Comparison of ENCODE assay signal across 10 mouse cellular contexts in genomic region chr9:71660540-71660939, GRCm38 (mm10).
A peak's percentile ranks its signal among the peaks of the same experiment; 100 is the strongest.
DNase-seq lines count a peak whose midpoint lies in the region; ATAC-seq lines count a peak whose summit lies in the region.
"Had no signal": no experiment of that assay in that cellular context is flagged by ENCODE, and none has a peak within 500 bp of the region (broad histone marks: within the 10 kb centered on the region; RNA-seq: fewer than 3 reads in every experiment).

No protein-coding gene starts in this region.

- peak overlapping the region; percentile 71 for H3K27ac ChIP-seq in midbrain, embryonic 10.5 days (replicated peaks)
- H3K27ac ChIP-seq in midbrain, embryonic 13.5 days = no peak overlapping the region; the same call in 1 of the 2 replicates
- peak overlapping the region; percentile 36; the same call in 1 of the 2 replicates for H3K27ac ChIP-seq in intestine, embryonic 15.5 days
- H3K27ac ChIP-seq in stomach, embryonic 15.5 days = peak overlapping the region; percentile 49
- H3K27ac ChIP-seq in forebrain, embryonic 16.5 days (ENCODE audit: low read length) = no peak overlapping the region

- peaks cover 35% of the 10 kb centered on the region for H3K4me1 ChIP-seq in midbrain, embryonic 10.5 days
- 0 out of 2 replicates have a peak, but pooled peaks cover 7% of the 10 kb centered on the region for H3K4me1 ChIP-seq in midbrain, embryonic 13.5 days (replicated peaks)
- peaks cover 18% of the 10 kb centered on the region for H3K4me1 ChIP-seq in intestine, embryonic 15.5 days (replicated peaks)
- H3K4me1 ChIP-seq in stomach, embryonic 15.5 days = peaks cover 20% of the 10 kb centered on the region
- H3K4me1 ChIP-seq in forebrain, embryonic 16.5 days (replicated peaks; ENCODE audit: control insufficient read depth, insufficient read depth, low read length) = no peaks in the 10 kb centered on the region

- 0 out of 2 replicates have a peak, but pooled peaks cover 2% of the 10 kb centered on the region for H3K36me3 ChIP-seq in midbrain, embryonic 10.5 days
- no peaks in the 10 kb centered on the region for H3K36me3 ChIP-seq in midbrain, embryonic 13.5 days
- H3K36me3 ChIP-seq in intestine, embryonic 15.5 days = no peaks in the 10 kb centered on the region
- no peaks in the 10 kb centered on the region for H3K36me3 ChIP-seq in stomach, embryonic 15.5 days
- no peaks in the 10 kb centered on the region for H3K36me3 ChIP-seq in forebrain, embryonic 16.5 days (ENCODE audit: control insufficient read depth, insufficient read depth)

- H3K4me2 ChIP-seq in midbrain, embryonic 13.5 days (replicated peaks) = no peak overlapping the region
- H3K4me2 ChIP-seq in intestine, embryonic 15.5 days (replicated peaks) = no peak overlapping the region
- no peak overlapping the region for H3K4me2 ChIP-seq in stomach, embryonic 15.5 days
- no peak overlapping the region for H3K4me2 ChIP-seq in forebrain, embryonic 16.5 days (ENCODE audit: low read length)

- WGBS in midbrain, embryonic 10.5 days = 68% methylated on average over 9 of the region's 9 CpGs
- 64% methylated on average over 9 of the region's 9 CpGs for WGBS in midbrain, embryonic 13.5 days
- WGBS in intestine, embryonic 15.5 days = 24% methylated on average over 9 of the region's 9 CpGs
- 31% methylated on average over 9 of the region's 9 CpGs for WGBS in stomach, embryonic 15.5 days
- 66% methylated on average over 9 of the region's 9 CpGs for WGBS in forebrain, embryonic 16.5 days

- H3K9me3 ChIP-seq in midbrain, embryonic 10.5 days (replicated peaks) = peaks cover 3% of the 10 kb centered on the region; the same call in 1 of the 2 replicates
- H3K9me3 ChIP-seq in midbrain, embryonic 13.5 days = no peaks in the 10 kb centered on the region
- no peaks in the 10 kb centered on the region for H3K9me3 ChIP-seq in intestine, embryonic 15.5 days
- no peaks in the 10 kb centered on the region for H3K9me3 ChIP-seq in stomach, embryonic 15.5 days
- H3K9me3 ChIP-seq in forebrain, embryonic 16.5 days (ENCODE audit: control insufficient read depth, low read length) = no peaks in the 10 kb centered on the region

- peak; percentile 37 for DNase-seq in midbrain, embryonic 10.5 days (ENCODE audit: low spot score)
- peak; percentile 65 for DNase-seq in fibroblast of lung, adult 2 months (ENCODE audit: low read depth)
- DNase-seq in layer of hippocampus, adult 9-11 months = no peak
- DNase-seq in adrenal gland, postnatal 36 days = no peak

- H3K4me3 ChIP-seq in midbrain, embryonic 10.5 days = no peak overlapping the region
- H3K4me3 ChIP-seq in midbrain, embryonic 13.5 days (replicated peaks) = no peak overlapping the region
- no peak overlapping the region for H3K4me3 ChIP-seq in intestine, embryonic 15.5 days (replicated peaks)
- no peak overlapping the region for H3K4me3 ChIP-seq in stomach, embryonic 15.5 days (replicated peaks)
- H3K4me3 ChIP-seq in forebrain, embryonic 16.5 days (replicated peaks; ENCODE audit: low read length) = no peak overlapping the region
- H3K4me3 ChIP-seq: megakaryocyte, embryonic 14.5 days had no signal

- H3K27me3 ChIP-seq in midbrain, embryonic 10.5 days (ENCODE audit: low read depth, poor library complexity, severe bottlenecking) = no peaks in the 10 kb centered on the region
- no peaks in the 10 kb centered on the region for H3K27me3 ChIP-seq in midbrain, embryonic 13.5 days
- no peaks in the 10 kb centered on the region for H3K27me3 ChIP-seq in intestine, embryonic 15.5 days (replicated peaks)
- H3K27me3 ChIP-seq in stomach, embryonic 15.5 days (replicated peaks) = no peaks in the 10 kb centered on the region
- H3K27me3 ChIP-seq in forebrain, embryonic 16.5 days (replicated peaks; ENCODE audit: control insufficient read depth, insufficient read depth, low read length) = no peaks in the 10 kb centered on the region
- H3K27me3 ChIP-seq: Patski had no signal

- no peak overlapping the region for H3K9ac ChIP-seq in midbrain, embryonic 13.5 days (replicated peaks)
- H3K9ac ChIP-seq in intestine, embryonic 15.5 days = no peak overlapping the region
- H3K9ac ChIP-seq in stomach, embryonic 15.5 days = no peak overlapping the region
- no peak overlapping the region for H3K9ac ChIP-seq in forebrain, embryonic 16.5 days (replicated peaks; ENCODE audit: low read depth, low read length)

- no peak for ATAC-seq in midbrain, embryonic 13.5 days
- ATAC-seq in intestine, embryonic 15.5 days = peak; percentile 75
- 0 out of 2 replicates have a peak, but pooled peaks have one; percentile 61 for ATAC-seq in stomach, embryonic 15.5 days (ENCODE audit: insufficient read depth, low FRiP score, low read depth)
- ATAC-seq in forebrain, embryonic 16.5 days = no peak
- ATAC-seq: Patski had no signal

Comparison
In these comparisons a context has a peak if more than half of its experiments do, and no peak if none do; other contexts are left out.
1. H3K27ac ChIP-seq: peak in midbrain, embryonic 10.5 days (single experiment), intestine, embryonic 15.5 days (single experiment) and stomach, embryonic 15.5 days (single experiment); none in midbrain, embryonic 13.5 days (single experiment) and forebrain, embryonic 16.5 days (single experiment).
2. DNase-seq: peak in midbrain, embryonic 10.5 days (single experiment) and fibroblast of lung, adult 2 months (single experiment); none in layer of hippocampus, adult 9-11 months (single experiment) and adrenal gland, postnatal 36 days (0 of 2).
3. ATAC-seq: peak in intestine, embryonic 15.5 days (single experiment) and stomach, embryonic 15.5 days (single experiment); none in midbrain, embryonic 13.5 days (single experiment) and forebrain, embryonic 16.5 days (single experiment).